Mouse (Mus musculus): ENCODE measurements around the gene Rsf1. TPM values are rescaled to one million over a fixed set of nuclear protein-coding genes. Genes with fewer than 3 reads are reported as not detected.

The Rsf1 gene
- polyA plus RNA-seq, 1 experiment from 2014 or later: 10.0 TPM

DNA sequence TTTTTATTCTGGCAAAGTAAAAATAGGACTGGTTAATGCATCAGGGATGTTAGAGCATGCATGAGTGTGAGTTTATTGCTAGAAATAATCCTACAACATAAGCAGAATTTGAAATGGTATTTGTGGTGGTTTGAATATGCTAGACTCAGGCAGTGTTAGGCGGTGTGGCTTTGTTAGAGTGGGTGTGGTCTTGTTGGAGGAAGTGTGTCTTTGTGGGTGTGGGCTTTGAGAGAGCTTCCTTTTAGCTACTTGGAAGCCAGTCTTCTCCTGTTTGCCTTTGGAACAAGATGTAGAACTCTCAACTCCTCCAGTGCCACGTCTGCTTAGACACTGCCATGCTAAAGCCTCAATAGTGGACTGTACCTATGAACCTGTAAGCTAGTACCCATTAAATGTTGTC is 18.9 kb downstream of the Rsf1 start:
- Histone ChIP-seq H3K9me3 (ENCODE audit: control insufficient read depth, low read length) (no peaks in the 10 kb centered on the region), H3K4me2 (replicated peaks; ENCODE audit: low read depth) (no peak overlapping the region), H3K27ac (replicated peaks) (no peak overlapping the region), H3K27me3 (ENCODE audit: control insufficient read depth, insufficient read depth, low read length) (no peaks in the 10 kb centered on the region), H3K36me3 (ENCODE audit: control insufficient read depth, insufficient read depth, low read length) (no peaks in the 10 kb centered on the region), H3K4me1 (replicated peaks; ENCODE audit: control insufficient read depth, insufficient read depth) (no peaks in the 10 kb centered on the region), H3K9ac (ENCODE audit: low read length) (no peak overlapping the region), H3K4me3 (ENCODE audit: low read depth, low read length) (no peak overlapping the region)
- no peak for ATAC-seq (ENCODE audit: low FRiP score, low TSS enrichment)
- WGBS: 77% methylated on average over 2 of the region's 2 CpGs
- no peak for DNase-seq (ENCODE audit: low spot score)
- TF ChIP-seq EP300 (optimal IDR thresholded peaks at IDR 0.05): no peak
- no peak for TF ChIP-seq CTCF (IDR thresholded peaks at IDR 0.05; ENCODE audit: low read depth)

DNA sequence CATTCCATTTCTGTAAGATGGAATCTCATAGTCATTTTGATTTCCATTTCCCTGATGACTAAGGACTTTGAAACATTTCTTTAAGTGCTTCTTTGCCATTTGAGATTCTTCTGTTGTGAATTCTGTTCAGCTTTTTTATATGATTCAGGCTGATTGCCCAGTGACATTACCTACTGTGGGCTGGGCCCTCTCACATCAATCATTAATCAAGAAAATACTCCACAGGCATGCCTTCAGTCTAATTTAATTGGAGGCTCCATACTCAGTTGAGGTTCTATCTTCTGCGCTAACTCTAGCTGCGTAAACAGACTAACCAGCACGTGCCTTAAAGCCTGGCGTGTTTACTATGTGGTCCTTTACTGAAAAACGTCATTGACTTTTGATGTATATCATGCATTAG is 41.7 kb downstream of the Rsf1 start:
- ATAC-seq (ENCODE audit: low FRiP score, low TSS enrichment) (no peak), DNase-seq (ENCODE audit: low spot score) (no peak)
- no peak overlapping the region for H3K27ac ChIP-seq (replicated peaks)
- H3K9me3 ChIP-seq (ENCODE audit: control insufficient read depth, low read length): no peaks in the 10 kb centered on the region
- H3K4me2 ChIP-seq (replicated peaks; ENCODE audit: low read depth): no peak overlapping the region
- 66% methylated on average over 5 of the region's 5 CpGs for WGBS
- H3K9ac ChIP-seq (ENCODE audit: low read length): no peak overlapping the region
- TF ChIP-seq CTCF (IDR thresholded peaks at IDR 0.05; ENCODE audit: low read depth) (no peak), EP300 (optimal IDR thresholded peaks at IDR 0.05) (no peak)
- no peaks in the 10 kb centered on the region; the same call in 1 of the 2 replicates for H3K4me1 ChIP-seq (replicated peaks; ENCODE audit: control insufficient read depth, insufficient read depth)
- H3K36me3 ChIP-seq (ENCODE audit: control insufficient read depth, insufficient read depth, low read length): no peaks in the 10 kb centered on the region
- H3K27me3 ChIP-seq (ENCODE audit: control insufficient read depth, insufficient read depth, low read length): no peaks in the 10 kb centered on the region
- no peak overlapping the region for H3K4me3 ChIP-seq (ENCODE audit: low read depth, low read length)

GRCm38 (mm10) chr7:97622676-97623075 is 43.0 kb downstream of the Rsf1 start:
- H3K4me3 ChIP-seq (ENCODE audit: low read depth, low read length): no peak overlapping the region
- no peaks in the 10 kb centered on the region; the same call in 1 of the 2 replicates for H3K4me1 ChIP-seq (replicated peaks; ENCODE audit: control insufficient read depth, insufficient read depth)
- no peak overlapping the region for H3K4me2 ChIP-seq (replicated peaks; ENCODE audit: low read depth)
- DNase-seq (ENCODE audit: low spot score): no peak
- TF ChIP-seq CTCF (IDR thresholded peaks at IDR 0.05; ENCODE audit: low read depth) (no peak), EP300 (optimal IDR thresholded peaks at IDR 0.05) (no peak)
- ATAC-seq (ENCODE audit: low FRiP score, low TSS enrichment): no peak
- H3K36me3 ChIP-seq (ENCODE audit: control insufficient read depth, insufficient read depth, low read length): no peaks in the 10 kb centered on the region
- no peak overlapping the region for H3K9ac ChIP-seq (ENCODE audit: low read length)
- WGBS: 74% methylated on average over 1 of the region's 1 CpGs
- no peaks in the 10 kb centered on the region for H3K9me3 ChIP-seq (ENCODE audit: control insufficient read depth, low read length)
- no peaks in the 10 kb centered on the region for H3K27me3 ChIP-seq (ENCODE audit: control insufficient read depth, insufficient read depth, low read length)
- H3K27ac ChIP-seq (replicated peaks): no peak overlapping the region

- Histone ChIP-seq H3K9ac (ENCODE audit: low read length) (no peak overlapping the region), H3K4me1 (replicated peaks; ENCODE audit: control insufficient read depth, insufficient read depth) (no peaks in the 10 kb centered on the region), H3K27me3 (ENCODE audit: control insufficient read depth, insufficient read depth, low read length) (no peaks in the 10 kb centered on the region), H3K4me2 (replicated peaks; ENCODE audit: low read depth) (no peak overlapping the region), H3K27ac (replicated peaks) (no peak overlapping the region), H3K4me3 (ENCODE audit: low read depth, low read length) (no peak overlapping the region), H3K9me3 (ENCODE audit: control insufficient read depth, low read length) (no peaks in the 10 kb centered on the region), H3K36me3 (ENCODE audit: control insufficient read depth, insufficient read depth, low read length) (no peaks in the 10 kb centered on the region)
- TF ChIP-seq CTCF (IDR thresholded peaks at IDR 0.05; ENCODE audit: low read depth) (no peak), EP300 (optimal IDR thresholded peaks at IDR 0.05) (no peak)
- ATAC-seq (ENCODE audit: low FRiP score, low TSS enrichment) (no peak), DNase-seq (ENCODE audit: low spot score) (no peak)
Observed at GRCm38 (mm10) chr7:97623402-97623801, 43.7 kb downstream of the Rsf1 start.

- ATAC-seq (ENCODE audit: low FRiP score, low TSS enrichment) (no peak), DNase-seq (ENCODE audit: low spot score) (no peak)
- H3K27ac ChIP-seq (replicated peaks): no peak overlapping the region
- H3K9me3 ChIP-seq (ENCODE audit: control insufficient read depth, low read length): no peaks in the 10 kb centered on the region
- H3K4me3 ChIP-seq (ENCODE audit: low read depth, low read length): no peak overlapping the region
- no peak for TF ChIP-seq CTCF (IDR thresholded peaks at IDR 0.05; ENCODE audit: low read depth)
- no peak for TF ChIP-seq EP300 (optimal IDR thresholded peaks at IDR 0.05)
- H3K9ac ChIP-seq (ENCODE audit: low read length): no peak overlapping the region
- no peaks in the 10 kb centered on the region for H3K27me3 ChIP-seq (ENCODE audit: control insufficient read depth, insufficient read depth, low read length)
- H3K4me2 ChIP-seq (replicated peaks; ENCODE audit: low read depth): no peak overlapping the region
- WGBS: 61% methylated on average over 2 of the region's 2 CpGs
- no peaks in the 10 kb centered on the region for H3K36me3 ChIP-seq (ENCODE audit: control insufficient read depth, insufficient read depth, low read length)
- no peaks in the 10 kb centered on the region for H3K4me1 ChIP-seq (replicated peaks; ENCODE audit: control insufficient read depth, insufficient read depth)
Observed at GRCm38 (mm10) chr7:97629351-97629750, 49.7 kb downstream of the Rsf1 start.

GRCm38 (mm10) chr7:97631290-97631689 is 51.6 kb downstream of the Rsf1 start:
- H3K4me2 ChIP-seq (replicated peaks; ENCODE audit: low read depth): no peak overlapping the region
- H3K36me3 ChIP-seq (ENCODE audit: control insufficient read depth, insufficient read depth, low read length): no peaks in the 10 kb centered on the region
- no peaks in the 10 kb centered on the region for H3K27me3 ChIP-seq (ENCODE audit: control insufficient read depth, insufficient read depth, low read length)
- TF ChIP-seq CTCF (IDR thresholded peaks at IDR 0.05; ENCODE audit: low read depth): no peak
- no peak for TF ChIP-seq EP300 (optimal IDR thresholded peaks at IDR 0.05)
- no peaks in the 10 kb centered on the region for H3K4me1 ChIP-seq (replicated peaks; ENCODE audit: control insufficient read depth, insufficient read depth)
- no peak overlapping the region for H3K27ac ChIP-seq (replicated peaks)
- no peak for ATAC-seq (ENCODE audit: low FRiP score, low TSS enrichment)
- no peak for DNase-seq (ENCODE audit: low spot score)
- H3K4me3 ChIP-seq (ENCODE audit: low read depth, low read length): no peak overlapping the region
- no peaks in the 10 kb centered on the region for H3K9me3 ChIP-seq (ENCODE audit: control insufficient read depth, low read length)
- WGBS: 71% methylated on average over 2 of the region's 2 CpGs
- no peak overlapping the region for H3K9ac ChIP-seq (ENCODE audit: low read length)

Data from stomach, postnatal 0 days (tissue).